Mouse (Mus musculus): ENCODE data around the gene Rnf17.

Gene Rnf17

DNA sequence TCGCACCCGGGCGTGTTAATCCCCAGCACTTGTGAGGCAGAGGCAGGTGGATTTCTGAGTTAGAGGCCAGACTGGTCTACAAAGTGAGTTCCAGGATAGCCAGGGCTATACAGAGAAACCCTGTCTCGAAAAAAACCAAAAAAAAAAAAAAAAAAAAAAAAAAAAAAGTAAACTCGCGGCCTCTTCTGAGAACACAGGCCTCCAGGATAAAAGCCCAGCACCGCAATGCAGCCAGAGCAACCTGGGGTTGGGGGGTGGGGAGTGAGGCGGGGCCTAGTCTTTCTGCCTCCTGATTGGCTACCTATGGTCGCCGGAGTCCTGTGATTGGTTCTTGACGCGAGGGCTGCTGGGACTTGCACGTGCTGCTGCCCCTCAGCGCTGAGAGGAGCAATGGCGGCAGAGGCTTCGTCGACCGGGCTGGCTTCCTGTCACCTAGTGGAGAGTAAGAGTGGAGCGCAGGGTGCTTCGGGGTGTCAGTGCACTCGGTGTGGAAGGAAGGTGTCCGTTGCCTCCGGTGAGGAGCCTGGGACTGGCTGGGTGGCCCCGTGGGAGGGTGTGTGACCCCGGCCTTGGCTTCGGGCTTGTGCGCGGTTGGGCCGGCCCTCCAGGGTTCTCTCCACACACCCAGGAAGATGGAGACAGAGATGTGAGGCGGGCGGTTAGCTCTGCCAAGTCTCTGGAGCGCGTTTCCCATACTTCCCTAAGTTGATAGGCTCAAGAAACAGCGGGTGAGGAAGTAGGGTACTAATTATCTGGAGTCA lies at the start of gene Rnf17:
Gene Rnf17, plus strand, starts transcription at position 271 of the 761 bp plus-strand sequence.
- DNase-seq (ENCODE audit: low spot score in 2 of 2), result no peak

DNA sequence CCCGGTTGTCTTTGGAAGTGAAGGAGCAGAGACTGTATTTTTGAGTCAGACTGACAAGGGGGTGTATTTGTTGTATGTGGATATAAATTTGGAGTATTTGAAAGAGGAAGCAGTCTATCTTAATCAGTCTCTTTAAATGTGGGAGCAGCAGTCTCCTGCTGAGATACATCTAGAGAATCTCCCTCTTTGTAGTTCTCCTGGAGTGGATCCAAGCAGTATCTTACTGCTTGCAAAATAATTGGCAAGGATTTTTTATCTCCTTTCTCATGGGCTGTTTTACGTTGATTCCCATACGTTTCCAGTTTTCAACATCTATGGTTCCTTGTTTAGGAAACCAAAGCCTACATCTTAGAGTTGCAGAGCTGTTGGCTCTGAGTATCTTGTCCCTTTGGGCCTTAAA lies 47.6 kb upstream of the Rnf17 start:
- no peak for DNase-seq (ENCODE audit: low spot score in 2 of 2)

DNA sequence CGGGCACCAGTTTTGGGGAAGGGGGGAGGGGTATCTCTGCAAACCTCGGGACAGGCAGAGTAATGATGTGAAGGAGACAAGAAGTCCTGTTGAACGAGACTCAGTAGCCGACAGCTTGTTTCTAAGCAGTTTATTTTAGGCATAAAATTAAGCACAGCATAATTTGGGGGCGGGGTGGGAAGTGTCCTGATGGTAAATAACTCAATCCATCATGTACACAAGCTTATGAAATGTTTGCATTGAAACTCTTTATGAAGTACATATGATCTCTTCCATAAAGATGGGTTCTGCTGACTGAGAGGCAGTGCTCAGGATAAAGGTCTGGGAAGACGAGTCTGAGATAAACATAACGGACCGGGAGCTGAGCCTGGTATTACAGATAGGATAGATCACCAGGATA lies 47.0 kb upstream of the Rnf17 start:
- no peak for DNase-seq (ENCODE audit: low spot score in 2 of 2)

DNA sequence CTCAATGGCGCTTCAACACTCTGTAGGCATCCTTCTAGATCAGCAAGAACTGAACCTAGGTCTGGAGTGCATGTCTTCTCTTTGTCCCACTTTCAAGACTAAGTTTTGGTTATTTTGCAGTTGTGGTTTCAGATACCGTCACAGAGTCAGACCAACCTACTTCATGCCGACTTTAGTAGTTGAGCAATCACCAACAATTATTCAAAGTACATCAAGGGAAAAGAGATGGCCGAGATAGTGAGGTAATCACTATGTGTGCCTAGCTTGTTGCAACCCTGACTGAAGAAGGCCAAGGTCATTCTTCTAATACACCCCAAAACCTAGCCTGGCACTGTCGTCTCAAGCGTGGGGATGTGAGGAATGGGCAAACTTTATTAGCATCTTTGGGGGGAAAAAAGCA lies 46.2 kb upstream of the Rnf17 start:
- DNase-seq (ENCODE audit: low spot score in 2 of 2), result no peak

DNA sequence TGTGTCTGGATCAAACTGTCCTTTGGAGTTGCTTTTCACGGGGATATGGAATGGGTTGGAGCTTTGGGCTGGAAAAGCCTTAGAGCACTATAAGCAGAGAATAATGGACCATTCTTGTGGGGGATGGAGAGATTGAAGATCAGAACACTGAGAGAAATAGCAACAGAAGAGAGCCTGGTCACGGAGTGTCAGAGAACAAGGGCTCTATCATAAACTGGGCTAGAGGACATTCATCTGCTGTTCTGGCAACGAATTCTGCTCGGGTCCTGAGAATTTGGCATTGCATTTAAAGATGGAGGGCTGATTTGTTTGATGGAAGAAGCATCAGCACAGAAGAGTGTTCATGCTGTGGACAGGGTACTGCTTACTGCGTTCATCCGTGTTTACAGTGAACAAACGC lies 44.0 kb upstream of the Rnf17 start:
- no peak for DNase-seq (ENCODE audit: low spot score in 2 of 2)

DNA sequence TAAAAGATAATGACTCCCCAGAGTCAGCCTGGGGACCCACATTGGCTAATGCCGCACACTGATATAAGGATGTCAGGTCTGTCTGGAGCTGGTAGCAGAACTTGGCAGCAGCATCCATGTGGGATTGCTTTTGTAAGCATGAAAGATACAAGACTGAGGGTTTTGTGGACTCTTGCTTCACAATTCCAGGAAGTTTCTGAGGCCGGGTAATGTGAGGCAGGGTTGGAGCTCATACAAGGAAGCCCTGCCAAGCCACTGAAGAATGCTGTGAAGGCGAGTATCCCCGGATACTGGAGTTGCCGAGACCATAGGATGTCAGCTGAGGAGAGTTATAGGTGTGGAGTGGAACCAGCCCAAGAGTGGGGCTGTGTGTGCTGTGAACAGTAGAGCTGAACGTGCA lies 43.2 kb upstream of the Rnf17 start:
- no peak for DNase-seq (ENCODE audit: low spot score in 2 of 2)

DNA sequence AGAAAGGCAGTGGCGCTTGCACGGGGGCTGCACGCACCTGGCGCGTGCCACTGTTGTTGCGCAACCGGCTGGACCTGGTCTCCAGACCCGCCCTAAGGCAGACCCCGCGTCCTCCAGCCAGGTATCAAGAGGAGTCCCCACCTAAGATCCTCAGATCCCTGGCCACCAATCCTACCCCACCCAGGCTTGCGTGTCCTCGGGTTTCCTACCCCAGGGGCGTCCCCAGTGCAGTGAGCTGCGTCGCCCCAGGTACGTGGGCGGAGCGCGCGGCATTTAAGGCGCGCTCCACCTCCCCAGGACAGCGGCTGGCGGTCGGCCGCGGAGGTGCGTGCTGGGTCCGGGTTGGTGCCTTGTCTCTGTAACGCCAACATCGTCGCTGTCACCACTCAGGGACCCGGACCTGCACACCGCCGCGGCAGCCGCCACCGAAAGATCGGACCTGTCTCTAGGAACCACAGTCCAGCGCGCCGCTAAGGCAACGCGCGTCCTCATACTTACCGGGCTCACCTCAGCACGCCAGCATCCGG lies 37.6 kb upstream of the Rnf17 start, which contains the start of gene Atp12a:
Gene Atp12a, plus strand, starts transcription at position 358 of the 527 bp plus-strand sequence.
- no peak for DNase-seq (ENCODE audit: low spot score in 2 of 2)

DNA sequence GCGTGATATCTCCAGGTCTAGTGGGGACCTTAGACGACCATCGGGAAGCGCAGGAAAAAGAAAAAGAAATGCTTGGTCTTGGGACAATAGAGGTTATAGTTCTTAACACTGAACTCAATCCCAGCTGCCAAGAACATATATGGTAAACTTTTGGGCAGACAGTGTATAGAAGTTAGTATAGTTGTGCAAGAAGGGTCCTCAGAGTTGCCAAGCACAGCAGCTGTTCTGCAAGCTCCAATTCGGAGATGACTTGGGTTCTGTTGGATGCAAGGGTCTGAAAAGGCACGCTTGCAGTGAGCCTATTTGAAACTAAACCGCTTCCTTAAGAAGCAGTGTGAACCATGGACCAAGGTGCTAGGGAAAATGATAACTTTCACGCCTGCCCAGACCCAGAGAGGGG lies 37.1 kb upstream of the Rnf17 start:
- no peak for DNase-seq (ENCODE audit: low spot score in 2 of 2)

DNA sequence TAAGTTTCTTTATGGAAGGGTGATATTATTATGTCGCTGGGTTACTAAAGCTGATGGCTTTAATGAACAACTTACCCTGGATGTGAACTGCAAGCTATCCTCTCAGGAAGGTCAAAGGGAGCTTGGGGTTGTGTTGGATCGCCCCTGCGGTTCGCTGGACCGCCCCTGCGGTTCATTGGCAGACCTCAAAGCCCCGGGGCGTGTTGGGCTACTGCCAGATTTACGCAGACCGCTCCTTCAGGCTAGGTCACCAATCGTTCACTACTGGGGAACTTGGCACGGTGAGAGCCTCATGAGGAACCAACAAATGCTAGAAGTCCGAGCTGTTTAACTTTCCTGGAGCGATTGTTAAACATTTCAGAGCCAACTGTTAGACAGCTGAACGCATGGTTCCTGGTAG lies 35.7 kb upstream of the Rnf17 start:
- DNase-seq (ENCODE audit: low spot score in 2 of 2), result no peak

DNA sequence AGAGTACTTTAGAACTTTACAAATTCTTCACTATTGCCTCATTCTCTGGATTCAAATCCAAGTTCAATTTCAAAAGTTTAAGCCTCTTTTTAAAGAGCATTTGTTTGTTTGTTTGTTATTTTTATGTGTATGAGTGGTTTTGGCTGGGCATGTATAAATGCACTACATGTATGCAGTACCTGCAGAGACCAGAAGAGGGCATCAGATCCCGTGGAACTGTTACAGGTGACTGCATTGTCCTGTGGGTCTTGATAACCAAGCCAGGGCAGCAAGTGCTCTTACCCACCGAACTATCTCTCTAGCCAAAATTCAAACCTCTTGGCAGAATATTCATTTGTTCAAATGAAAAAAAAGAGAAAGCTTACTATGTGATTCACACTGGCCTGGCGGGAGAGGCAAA lies 33.5 kb upstream of the Rnf17 start:
- DNase-seq (ENCODE audit: low spot score in 2 of 2), result no peak

DNA sequence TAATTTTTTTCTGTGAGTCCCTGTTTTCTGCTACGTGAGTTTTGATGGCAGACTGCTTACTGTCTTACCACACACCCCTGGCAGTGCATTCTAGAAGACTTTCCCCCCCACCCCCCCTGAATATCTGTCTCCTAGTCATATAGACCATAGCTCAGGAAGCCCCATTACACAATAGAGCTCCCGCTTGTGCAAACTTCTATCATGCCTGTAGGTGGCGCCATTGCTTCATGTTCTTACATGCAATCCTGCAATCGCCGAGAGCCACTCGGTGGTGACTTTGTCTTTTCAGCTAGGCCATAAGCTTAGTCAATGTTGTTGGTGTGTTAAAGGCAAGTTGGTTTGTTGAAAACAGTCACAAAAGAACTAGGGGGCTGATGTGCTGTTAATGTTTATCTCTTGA lies 26.6 kb upstream of the Rnf17 start:
- DNase-seq (ENCODE audit: low spot score in 2 of 2), result peak; percentile 87 to 89

DNA sequence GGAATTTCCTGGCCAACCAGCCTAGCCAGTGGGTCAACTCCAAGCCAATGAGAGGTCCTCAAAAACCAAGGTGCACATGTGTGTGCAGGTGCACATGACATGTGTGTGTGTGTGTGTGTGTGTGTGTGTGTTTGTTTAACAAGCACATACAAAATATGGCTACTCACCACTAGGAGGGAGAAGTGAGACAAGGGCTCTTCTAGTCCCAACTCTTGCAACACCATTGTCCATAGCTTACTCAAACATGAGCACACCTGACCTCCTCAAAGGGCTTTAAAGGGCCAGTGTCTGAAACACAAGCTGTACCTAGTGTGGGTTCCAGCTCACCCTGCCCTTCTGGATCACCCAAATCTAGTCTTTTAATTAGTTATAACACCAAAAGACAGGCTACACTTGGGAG lies 24.6 kb upstream of the Rnf17 start:
- DNase-seq (ENCODE audit: low spot score in 2 of 2), result no peak

DNA sequence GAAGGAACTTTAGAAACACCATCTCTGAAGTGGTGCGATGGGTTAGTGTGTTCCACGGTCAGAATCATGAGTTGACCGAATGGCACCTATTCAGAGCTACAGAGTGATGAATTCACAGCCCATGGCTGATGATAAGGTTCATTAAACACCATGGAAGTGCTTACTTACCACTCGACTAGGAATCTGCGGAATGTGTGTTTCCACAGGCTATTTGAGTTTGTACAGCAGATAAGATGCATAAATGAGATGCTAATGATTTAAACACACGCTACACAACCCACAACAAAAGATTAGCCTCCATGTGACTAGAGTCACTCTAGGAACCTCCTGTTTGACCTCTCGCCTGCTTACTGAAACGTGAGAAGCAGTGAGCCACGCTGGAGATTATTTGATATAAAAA lies 23.0 kb upstream of the Rnf17 start:
- DNase-seq (ENCODE audit: low spot score in 2 of 2), result no peak

DNA sequence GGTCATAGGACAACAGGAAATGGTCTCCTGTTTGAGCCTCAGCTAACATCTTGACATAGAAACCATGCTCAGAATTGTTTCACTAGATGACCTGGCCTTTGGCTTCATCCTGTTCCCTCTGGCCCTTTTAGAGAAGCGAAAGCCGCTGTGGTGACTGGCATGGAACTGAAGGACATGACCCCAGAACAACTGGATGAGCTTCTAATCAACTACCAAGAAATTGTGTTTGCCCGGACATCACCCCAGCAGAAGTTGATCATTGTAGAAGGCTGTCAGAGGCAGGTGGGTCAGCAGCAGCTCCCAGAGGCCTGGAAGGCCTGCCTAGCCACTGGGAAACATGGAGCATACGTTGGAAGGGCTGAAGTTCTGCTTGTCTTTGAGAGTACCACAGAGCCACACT lies 20.0 kb upstream of the Rnf17 start:
- no peak for DNase-seq (ENCODE audit: low spot score in 2 of 2)

DNA sequence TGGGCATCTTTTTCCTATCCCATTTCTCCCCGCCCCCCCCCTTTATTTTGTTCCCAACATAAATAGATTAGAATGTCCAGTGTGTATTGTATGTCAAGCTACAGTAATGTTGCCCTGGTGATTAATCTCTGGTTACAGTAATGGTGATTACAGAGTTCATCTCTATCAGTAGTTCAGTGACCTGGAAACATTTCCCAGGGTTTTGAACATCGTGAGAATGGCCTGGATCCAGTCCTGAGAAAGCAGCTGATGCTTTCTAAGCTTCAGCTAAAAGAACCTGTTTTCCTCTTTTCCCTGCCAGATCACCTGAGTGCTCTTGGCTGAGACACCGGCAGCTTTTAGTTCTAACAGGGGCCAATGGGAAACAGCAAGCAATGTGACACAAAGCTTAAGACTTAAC lies 12.1 kb upstream of the Rnf17 start:
- DNase-seq (ENCODE audit: low spot score in 2 of 2), result no peak

DNA sequence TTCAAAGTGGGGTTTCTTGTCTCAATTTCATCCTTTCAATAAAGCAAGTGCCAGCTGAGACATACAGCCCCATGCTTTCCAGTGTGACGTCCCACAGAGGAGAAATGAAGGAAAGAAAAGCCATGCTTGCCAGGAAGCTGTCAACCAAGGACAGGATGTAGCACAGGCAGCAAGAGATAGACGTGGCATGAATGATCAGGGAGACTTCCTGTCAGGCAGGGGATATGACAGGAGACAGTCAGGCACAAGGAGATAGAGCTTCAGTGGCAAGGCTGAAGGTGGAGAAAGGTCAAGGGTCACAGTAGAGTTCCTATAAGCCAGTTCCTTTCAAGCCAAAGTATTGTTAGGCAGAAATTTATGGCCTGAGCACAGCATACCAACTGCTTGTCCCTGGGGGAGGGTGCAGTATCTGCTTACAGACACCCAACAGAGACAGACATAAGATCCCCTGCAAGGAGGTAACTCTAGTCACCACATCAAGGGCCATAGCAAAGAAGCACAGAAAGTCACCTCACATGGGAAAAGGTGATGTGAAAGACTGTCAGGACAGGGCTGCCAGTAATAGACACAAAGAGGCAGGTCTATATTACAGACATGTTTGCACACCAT lies 8.6 kb upstream of the Rnf17 start:
- DNase-seq (ENCODE audit: low spot score in 2 of 2), result no peak

DNA sequence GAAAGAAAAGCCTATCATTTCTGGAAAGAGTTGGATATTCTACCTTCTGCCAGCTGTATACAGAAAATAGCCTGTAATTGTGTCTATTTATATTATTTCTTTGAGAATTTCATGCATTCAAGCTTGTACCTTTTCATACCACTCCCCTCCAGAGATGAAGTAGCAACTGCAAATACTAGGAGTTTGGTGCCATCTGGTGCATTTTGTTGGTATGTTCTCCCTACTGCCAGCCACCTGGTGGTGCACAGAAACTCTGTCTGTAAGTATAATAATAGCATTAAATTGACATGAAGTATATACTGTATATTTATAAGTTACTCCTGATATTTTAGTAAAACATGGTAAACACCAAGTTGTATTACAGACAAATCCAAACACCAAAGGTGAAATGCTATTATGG lies 4.4 kb upstream of the Rnf17 start:
- DNase-seq (ENCODE audit: low spot score in 2 of 2), result peak; percentile 22 to 35

DNA sequence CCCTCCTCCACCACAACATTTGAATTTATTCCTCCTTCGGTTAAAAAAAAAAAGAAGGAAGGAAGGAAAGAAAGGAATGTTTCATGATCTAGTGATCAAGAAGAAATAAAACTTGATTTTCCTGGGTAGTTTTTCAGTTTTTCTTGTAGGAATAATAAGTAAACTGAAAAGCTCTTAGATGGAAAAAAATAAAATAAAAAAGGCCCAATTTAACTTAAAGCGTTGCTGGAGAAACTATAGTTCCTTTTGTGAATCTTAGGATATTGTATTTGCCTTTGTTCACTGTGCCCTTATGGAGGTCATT lies 643 bp downstream of the Rnf17 start:
- no peak for DNase-seq (ENCODE audit: low spot score in 2 of 2)

DNA sequence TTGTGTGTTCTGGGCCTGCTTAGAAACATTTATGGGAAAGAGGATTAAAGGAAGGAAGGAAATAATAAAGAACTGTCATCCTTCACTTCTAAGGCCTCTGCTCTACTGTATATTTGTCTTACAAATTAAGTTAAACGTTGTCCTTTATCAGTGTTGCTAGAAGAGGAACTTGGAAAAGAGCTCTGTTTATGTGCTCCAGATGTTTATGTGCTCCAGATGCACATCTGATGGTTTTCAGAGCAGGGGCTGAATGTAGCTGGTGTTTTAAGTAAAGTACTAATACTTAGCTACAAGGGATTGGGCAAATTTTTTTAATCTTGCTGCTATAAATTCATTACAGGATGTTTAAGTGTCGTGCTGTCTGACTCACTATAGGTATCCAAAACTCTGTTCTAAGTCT lies 59.7 kb downstream of the Rnf17 start:
- no peak for DNase-seq (ENCODE audit: low spot score in 2 of 2)

DNA sequence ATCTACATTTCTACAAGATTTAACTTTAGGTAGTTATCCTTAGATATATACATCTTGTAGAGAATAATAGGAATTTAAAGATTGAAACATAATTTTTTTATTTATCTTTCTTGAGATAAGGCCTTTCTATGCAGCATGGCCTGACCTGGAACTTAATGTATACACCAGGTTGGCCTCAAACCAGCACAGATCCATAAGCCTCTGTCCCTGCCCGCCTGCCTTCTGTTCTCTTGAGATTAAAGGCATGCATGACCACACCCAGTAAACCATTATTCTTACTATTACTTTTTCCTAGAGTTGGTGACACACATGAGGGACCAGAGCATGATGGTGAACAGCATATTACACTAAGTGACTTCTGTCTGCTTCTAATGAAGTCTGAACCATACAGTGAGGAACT lies 60.3 kb downstream of the Rnf17 start:
- DNase-seq (ENCODE audit: low spot score in 2 of 2), result no peak

DNA sequence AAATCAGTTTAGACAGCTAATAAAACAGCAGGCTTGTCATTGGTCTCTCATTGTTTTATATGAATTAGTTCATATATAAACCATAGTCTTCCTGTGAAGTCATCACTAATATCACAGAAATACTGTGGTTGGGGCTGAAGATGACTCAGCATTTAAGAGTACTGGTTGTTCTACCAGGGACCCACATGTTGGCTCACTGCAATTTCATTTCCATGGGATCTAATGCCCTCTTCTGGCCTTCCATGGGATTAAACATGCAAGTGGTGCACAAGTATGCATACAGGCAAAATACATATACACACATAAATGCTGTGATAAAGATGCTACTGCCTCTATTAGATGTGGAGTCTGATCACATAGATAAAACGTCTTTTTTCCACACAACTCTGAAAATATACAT lies 65.8 kb downstream of the Rnf17 start:
- no peak for DNase-seq (ENCODE audit: low spot score in 2 of 2)

DNA sequence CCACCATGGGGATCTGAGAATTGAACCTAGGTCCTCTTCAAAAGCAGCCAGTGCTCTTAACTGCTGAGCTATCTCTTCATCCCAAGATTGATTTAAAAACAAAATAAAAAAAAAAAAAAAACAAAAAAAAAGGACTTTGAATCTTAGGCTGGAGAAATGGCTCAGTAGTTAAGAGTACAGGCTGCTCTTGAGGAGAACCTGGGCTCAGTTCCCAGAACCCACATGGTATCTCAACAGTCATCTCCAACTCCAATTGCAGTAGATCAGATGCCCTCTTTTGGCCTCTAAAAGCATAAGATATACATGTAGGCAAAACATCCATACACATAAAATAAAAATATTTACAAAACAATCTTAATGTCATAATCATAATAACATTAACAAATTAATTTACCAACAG lies 87.4 kb downstream of the Rnf17 start:
- DNase-seq (ENCODE audit: low spot score in 2 of 2), result no peak

DNA sequence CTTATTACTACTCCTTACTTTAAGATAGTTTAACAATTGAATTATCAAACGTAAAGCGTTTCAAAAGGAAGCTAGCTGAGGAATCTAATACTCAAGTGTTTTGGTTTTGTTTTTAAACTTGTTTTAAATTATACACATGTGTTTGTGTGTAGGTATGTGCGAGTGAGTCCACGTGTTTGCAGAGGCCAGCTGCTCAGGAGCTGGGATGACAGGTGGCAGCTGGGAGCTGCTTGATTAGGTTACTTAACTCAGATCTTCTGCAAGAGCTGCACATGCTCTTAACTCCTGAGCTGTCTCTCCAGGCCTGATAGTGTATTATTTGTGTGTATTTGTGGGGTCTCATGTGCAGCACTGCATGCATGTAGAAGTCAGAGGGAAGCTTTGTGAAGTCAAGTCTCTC lies 100.0 kb downstream of the Rnf17 start:
- no peak for DNase-seq (ENCODE audit: low spot score in 2 of 2)

DNA sequence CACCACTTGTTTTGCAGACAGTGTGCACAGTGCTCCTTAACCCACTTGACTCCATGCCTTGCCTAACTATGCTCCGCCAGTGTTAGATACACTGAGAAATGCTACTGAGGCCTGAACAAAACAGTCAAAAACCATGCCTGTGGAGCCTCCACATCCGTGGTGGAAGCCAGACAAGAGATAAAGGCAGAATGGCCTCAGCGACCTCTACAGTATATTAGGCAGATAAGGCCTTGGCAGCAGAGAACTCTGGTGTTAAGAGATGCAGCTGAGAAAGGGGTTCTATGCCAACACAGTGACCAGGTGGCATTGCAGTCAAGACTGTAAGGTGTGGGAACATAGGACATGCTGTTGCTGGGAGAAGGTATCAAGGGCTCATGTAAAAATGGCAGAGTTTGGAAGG lies 104.4 kb downstream of the Rnf17 start:
- DNase-seq (ENCODE audit: low spot score in 2 of 2), result no peak

Measured in right cerebral cortex, adult 2 months (tissue).